Mouse (Mus musculus): Measurements from ENCODE around the gene 2210016L21Rik.

DNA sequence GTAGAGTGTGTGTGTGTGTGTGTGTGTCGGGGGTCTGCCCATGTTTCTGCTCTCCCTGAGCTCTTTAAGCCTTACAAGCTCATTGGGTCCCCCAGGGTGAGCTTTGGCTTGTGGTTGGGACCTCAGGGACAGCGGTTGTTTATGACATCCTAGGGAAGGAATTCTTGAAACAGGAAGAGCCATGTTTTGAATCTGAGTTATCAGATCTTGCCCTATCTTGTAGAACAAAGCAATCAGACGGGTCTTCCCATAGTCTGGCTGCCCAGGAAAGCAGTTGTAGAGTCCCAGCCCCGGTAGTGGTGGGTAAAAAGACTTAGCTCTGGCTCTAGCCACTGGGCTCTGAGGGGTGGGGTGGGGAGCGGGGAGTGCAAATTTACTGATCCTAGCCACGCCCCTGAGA, 55.4 kb downstream of the 2210016L21Rik start:
- TF ChIP-seq GATA1 (IDR thresholded peaks at IDR 0.05; ENCODE audit: low read length) (no peak), TAL1 (IDR thresholded peaks at IDR 0.05; ENCODE audit: low read length) (no peak)
